Mouse (Mus musculus) liver, postnatal 0 days (tissue): Measurements from ENCODE around the gene Gm11555.

Experiments
- CTCF ChIP-seq: sonication (generic); IDR thresholded peaks from 2 replicates; pipeline ENCODE4 v1.5.1; 2016; ENCODE audit warnings: antibody characterized with exemption, low read depth
- EP300 ChIP-seq: IDR thresholded peaks from 2 replicates; pipeline ENCODE4 v1.6.1; 2016; ENCODE audit warnings: antibody characterized with exemption, low read depth, mild to moderate bottlenecking

DNA sequence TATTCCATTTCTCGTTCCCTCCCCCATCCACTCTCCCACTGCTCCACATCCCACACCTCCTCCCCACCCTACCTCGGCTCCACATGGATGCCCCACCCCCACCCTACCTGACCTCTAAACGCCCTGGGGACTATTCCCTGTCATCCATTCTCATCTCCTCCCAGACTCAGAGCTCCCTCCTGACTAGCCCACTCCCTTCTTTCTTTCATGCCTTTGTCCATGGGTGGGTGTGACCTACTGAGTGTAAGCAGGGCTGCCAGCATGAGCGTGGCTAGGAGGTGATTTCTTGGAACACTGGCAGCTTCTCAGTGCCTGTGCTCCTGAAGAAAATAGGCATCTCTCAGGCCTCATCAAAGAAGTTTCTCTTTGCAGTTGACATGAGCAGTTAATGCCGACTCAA, 7.0 kb upstream of the Gm11555 start:
- TF ChIP-seq EP300 (no peak), CTCF (no peak)
